Mouse (Mus musculus): Measurements from ENCODE around the gene Ghdc. TPM values are rescaled to one million over a fixed set of nuclear protein-coding genes. Genes with fewer than 3 reads are reported as not detected.
"Not testable (repeated sequence)": the region's sequence is repeated elsewhere in the genome, so short reads cannot be mapped to it uniquely, and the experiment has no call there.

Ghdc gene
- polyA plus RNA-seq, 1 experiment from 2014 or later: 4.7 TPM

GRCm38 (mm10) chr11:100805535-100805934, 34.8 kb upstream of the Ghdc start:
- Histone ChIP-seq H3K27ac (replicated peaks) (no peak overlapping the region), H3K4me1 (replicated peaks) (no peaks in the 10 kb centered on the region), H3K9me3 (no peaks in the 10 kb centered on the region), H3K27me3 (no peaks in the 10 kb centered on the region), H3K9ac (no peak overlapping the region), H3K4me3 (no peak overlapping the region), H3K4me2 (no peak overlapping the region), H3K36me3 (peaks cover 45% of the 10 kb centered on the region)
- WGBS: 83% methylated on average over 7 of the region's 7 CpGs
- ATAC-seq (ENCODE audit: low read depth): no peak

- Histone ChIP-seq H3K9me3 (no peaks in the 10 kb centered on the region), H3K4me2 (no peak overlapping the region), H3K4me1 (replicated peaks) (peaks cover 7% of the 10 kb centered on the region; the same call in 1 of the 2 replicates), H3K36me3 (peaks cover 45% of the 10 kb centered on the region), H3K9ac (no peak overlapping the region), H3K4me3 (no peak overlapping the region), H3K27me3 (no peaks in the 10 kb centered on the region), H3K27ac (replicated peaks) (no peak overlapping the region)
- ATAC-seq (ENCODE audit: low read depth): no peak
- 97% methylated on average over 10 of the region's 10 CpGs for WGBS
Observed at GRCm38 (mm10) chr11:100804409-100804808, 33.7 kb upstream of the Ghdc start.

GRCm38 (mm10) chr11:100799426-100799825, 28.7 kb upstream of the Ghdc start:
- no peak overlapping the region for H3K4me2 ChIP-seq
- H3K27ac ChIP-seq (replicated peaks): no peak overlapping the region
- ATAC-seq (ENCODE audit: low read depth): no peak
- 29% methylated on average over 5 of the region's 5 CpGs for WGBS
- H3K4me3 ChIP-seq: no peak overlapping the region
- H3K9me3 ChIP-seq: no peaks in the 10 kb centered on the region
- H3K4me1 ChIP-seq (replicated peaks): peaks cover 14% of the 10 kb centered on the region; the same call in 1 of the 2 replicates
- H3K27me3 ChIP-seq: no peaks in the 10 kb centered on the region
- H3K9ac ChIP-seq: no peak overlapping the region
- H3K36me3 ChIP-seq: peaks cover 54% of the 10 kb centered on the region

- Histone ChIP-seq H3K4me1 (replicated peaks) (peaks cover 14% of the 10 kb centered on the region; the same call in 1 of the 2 replicates), H3K4me2 (no peak overlapping the region), H3K9ac (no peak overlapping the region), H3K9me3 (no peaks in the 10 kb centered on the region), H3K27me3 (no peaks in the 10 kb centered on the region), H3K4me3 (no peak overlapping the region), H3K27ac (replicated peaks) (no peak overlapping the region), H3K36me3 (peaks cover 30% of the 10 kb centered on the region)
- WGBS: 70% methylated on average over 8 of the region's 8 CpGs
- no peak for ATAC-seq (ENCODE audit: low read depth)
Observed at GRCm38 (mm10) chr11:100796585-100796984, 25.8 kb upstream of the Ghdc start.

- no peaks in the 10 kb centered on the region for H3K9me3 ChIP-seq
- no peaks in the 10 kb centered on the region for H3K27me3 ChIP-seq
- peaks cover 26% of the 10 kb centered on the region for H3K36me3 ChIP-seq
- H3K4me1 ChIP-seq (replicated peaks): peaks cover 14% of the 10 kb centered on the region; the same call in 1 of the 2 replicates
- H3K4me2 ChIP-seq: no peak overlapping the region
- H3K4me3 ChIP-seq: no peak overlapping the region
- no peak overlapping the region for H3K9ac ChIP-seq
- 92% methylated on average over 2 of the region's 2 CpGs for WGBS
- ATAC-seq (ENCODE audit: low read depth): no peak
- H3K27ac ChIP-seq (replicated peaks): no peak overlapping the region
Observed at GRCm38 (mm10) chr11:100795386-100795785, 24.6 kb upstream of the Ghdc start.

GRCm38 (mm10) chr11:100791457-100792049, 20.8 kb upstream of the Ghdc start:
- Histone ChIP-seq H3K4me3 (no peak overlapping the region), H3K4me1 (replicated peaks) (no peaks in the 10 kb centered on the region; the same call in 1 of the 2 replicates), H3K9ac (no peak overlapping the region), H3K27ac (replicated peaks) (no peak overlapping the region), H3K36me3 (peaks cover 49% of the 10 kb centered on the region), H3K9me3 (no peaks in the 10 kb centered on the region), H3K27me3 (no peaks in the 10 kb centered on the region), H3K4me2 (no peak overlapping the region)
- WGBS: 93% methylated on average over 2 of the region's 2 CpGs
- no peak for ATAC-seq (ENCODE audit: low read depth)

- not testable (repeated sequence) for H3K27ac ChIP-seq (replicated peaks); H3K9me3 ChIP-seq; H3K9ac ChIP-seq; ATAC-seq (ENCODE audit: low read depth); H3K27me3 ChIP-seq; H3K4me3 ChIP-seq; H3K4me2 ChIP-seq; H3K4me1 ChIP-seq (replicated peaks)
- H3K36me3 ChIP-seq: peaks cover 47% of the 10 kb centered on the region
- WGBS: 93% methylated on average over 9 of the region's 9 CpGs
Observed at GRCm38 (mm10) chr11:100790644-100791043, 19.9 kb upstream of the Ghdc start.

- Histone ChIP-seq H3K9me3 (no peaks in the 10 kb centered on the region), H3K27ac (replicated peaks) (no peak overlapping the region)
- 83% methylated on average over 3 of the region's 3 CpGs for WGBS
Observed at GRCm38 (mm10) chr11:100789702-100790101, 18.9 kb upstream of the Ghdc start.

GRCm38 (mm10) chr11:100785774-100786173, 15.0 kb upstream of the Ghdc start:
- H3K4me2 ChIP-seq: no peak overlapping the region
- 91% methylated on average over 2 of the region's 2 CpGs for WGBS
- no peak overlapping the region for H3K27ac ChIP-seq (replicated peaks)
- H3K4me3 ChIP-seq: no peak overlapping the region
- no peak for ATAC-seq (ENCODE audit: low read depth)
- no peak overlapping the region for H3K9ac ChIP-seq
- peaks cover 70% of the 10 kb centered on the region for H3K36me3 ChIP-seq
- H3K27me3 ChIP-seq: no peaks in the 10 kb centered on the region
- no peaks in the 10 kb centered on the region; the same call in 1 of the 2 replicates for H3K4me1 ChIP-seq (replicated peaks)
- no peaks in the 10 kb centered on the region for H3K9me3 ChIP-seq

More at GRCm38 (mm10) chr11:100789702-100790101, 18.9 kb upstream of the Ghdc start:
- Histone ChIP-seq H3K4me2 (no peak overlapping the region), H3K9ac (no peak overlapping the region), H3K27me3 (no peaks in the 10 kb centered on the region), H3K36me3 (peaks cover 48% of the 10 kb centered on the region), H3K4me1 (replicated peaks) (no peaks in the 10 kb centered on the region; the same call in 1 of the 2 replicates), H3K4me3 (no peak overlapping the region)
- ATAC-seq (ENCODE audit: low read depth): no peak

- H3K9ac ChIP-seq: no peak overlapping the region
- H3K4me1 ChIP-seq (replicated peaks): no peaks in the 10 kb centered on the region; the same call in 1 of the 2 replicates
- no peak overlapping the region for H3K27ac ChIP-seq (replicated peaks)
- no peaks in the 10 kb centered on the region for H3K27me3 ChIP-seq
- no peak overlapping the region for H3K4me2 ChIP-seq
- H3K4me3 ChIP-seq: no peak overlapping the region
- ATAC-seq (ENCODE audit: low read depth): no peak
- no peaks in the 10 kb centered on the region for H3K9me3 ChIP-seq
- 87% methylated on average over 8 of the region's 8 CpGs for WGBS
- peaks cover 69% of the 10 kb centered on the region for H3K36me3 ChIP-seq
Observed at GRCm38 (mm10) chr11:100784286-100784685, 13.5 kb upstream of the Ghdc start.

- WGBS: 88% methylated on average over 13 of the region's 13 CpGs
- Histone ChIP-seq H3K9me3 (no peaks in the 10 kb centered on the region), H3K4me3 (no peak overlapping the region), H3K27me3 (no peaks in the 10 kb centered on the region), H3K27ac (replicated peaks) (no peak overlapping the region), H3K4me2 (no peak overlapping the region), H3K9ac (no peak overlapping the region), H3K36me3 (peaks cover 57% of the 10 kb centered on the region), H3K4me1 (replicated peaks) (no peaks in the 10 kb centered on the region; the same call in 1 of the 2 replicates)
- no peak for ATAC-seq (ENCODE audit: low read depth)
Observed at GRCm38 (mm10) chr11:100782568-100782967, 11.8 kb upstream of the Ghdc start.

- Histone ChIP-seq H3K9me3 (no peaks in the 10 kb centered on the region), H3K27ac (replicated peaks) (no peak overlapping the region), H3K4me3 (no peak overlapping the region), H3K4me2 (no peak overlapping the region), H3K27me3 (no peaks in the 10 kb centered on the region), H3K4me1 (replicated peaks) (no peaks in the 10 kb centered on the region; the same call in 1 of the 2 replicates), H3K36me3 (peaks cover 51% of the 10 kb centered on the region), H3K9ac (no peak overlapping the region)
- WGBS: 92% methylated on average over 15 of the region's 15 CpGs
- ATAC-seq (ENCODE audit: low read depth): no peak
Observed at GRCm38 (mm10) chr11:100781763-100782475, 11.2 kb upstream of the Ghdc start.

Data from neural tube, embryonic 13.5 days (tissue).